Mouse (Mus musculus) G1E (cell line): ENCODE measurements around the gene Kcnip3. TPM values are rescaled to one million over a fixed set of nuclear protein-coding genes. Genes with fewer than 3 reads are reported as not detected.

Experiments
- ATAC-seq: 2 replicates; pipeline ENCODE4 v1.8.0; 2016; ENCODE audit warnings: mild to moderate bottlenecking; ENCODE audit not compliant: insufficient number of reproducible peaks, poor library complexity, low FRiP score, severe bottlenecking; ENCODE audit errors: extremely low read depth
- DNase-seq: peaks from one replicate; pipeline ENCODE4 v3.0.0; 2012; ENCODE audit warnings: low spot score
- H3K27me3 ChIP-seq: 2 replicates; pipeline ENCODE4 v1.6.1; 2012; ENCODE audit warnings: mild to moderate bottlenecking, low read length, inconsistent platforms; ENCODE audit not compliant: insufficient read depth
- H3K36me3 ChIP-seq: replicated peaks from 2 replicates; pipeline ENCODE3; 2012; ENCODE audit warnings: mild to moderate bottlenecking, inconsistent platforms
- H3K4me1 ChIP-seq: 2 replicates; pipeline ENCODE4 v1.6.1; 2012; ENCODE audit warnings: low read depth, low read length, inconsistent platforms, mixed read lengths; ENCODE audit not compliant: insufficient read depth
- H3K4me3 ChIP-seq: 2 replicates; pipeline ENCODE4 v1.5.1; 2012; ENCODE audit warnings: low read depth, mild to moderate bottlenecking, inconsistent platforms, low read length, moderate library complexity, mixed read lengths
- H3K9me3 ChIP-seq: replicated peaks from 2 replicates; pipeline ENCODE4 v1.6.1; 2012; ENCODE audit warnings: inconsistent platforms
- CTCF ChIP-seq: IDR thresholded peaks from 2 replicates; pipeline ENCODE4 v1.5.1; 2012; ENCODE audit warnings: low read depth, low read length, inconsistent platforms, mixed read lengths
- GATA1 ChIP-seq: IDR thresholded peaks from 2 replicates; pipeline ENCODE4 v1.6.1; 2012; ENCODE audit warnings: borderline replicate concordance, low read length, inconsistent platforms, mixed read lengths
- GATA2 ChIP-seq: IDR thresholded peaks from 2 replicates; pipeline ENCODE4 v1.6.1; 2012; ENCODE audit warnings: low read depth, low read length, inconsistent platforms, borderline replicate concordance
- POLR2AphosphoS5 ChIP-seq: IDR thresholded peaks from 2 replicates; pipeline ENCODE4 v1.6.1; 2012; ENCODE audit warnings: low read depth, low read length, inconsistent platforms; ENCODE audit not compliant: insufficient replicate concordance
- TAL1 ChIP-seq: conservative IDR thresholded peaks from 2 replicates; pipeline ENCODE4 v1.6.1; 2012; ENCODE audit warnings: low read depth, low read length, inconsistent platforms, mixed read lengths
- polyA plus RNA-seq: library from polyadenylated mRNA; stranded (reverse); fragments of >175 nt; gene quantifications from 2 replicates; pipeline ENCODE4 v1.2.3, GENCODE M21; 2012
- total RNA-seq, 2 experiments: library from RNA; stranded (forward) in 1 of 2; stranded (reverse) in 1 of 2; fragments of 200-1000 nt in 1 of 2; fragments of >200 nt in 1 of 2; fragmentation: Nextera tagmentation in 1 of 2; gene quantifications; 2 replicates each; pipeline ENCODE4 v1.2.3; 2014 to 2017

Kcnip3 gene
- total RNA-seq (2014; fragmentation: Nextera tagmentation) (not detected in 2 replicates), total RNA-seq (2017) (0.05 TPM in 1 of 2 replicates, not detected in the other), polyA plus RNA-seq (0.02 TPM in 1 of 2 replicates, not detected in the other)

- H3K9me3 ChIP-seq, result no peaks in the 10 kb centered on the region
- peaks cover 19% of the 10 kb centered on the region for H3K27me3 ChIP-seq
- H3K36me3 ChIP-seq, result no peaks in the 10 kb centered on the region
- ATAC-seq (no peak), DNase-seq (no peak)
- no peaks in the 10 kb centered on the region for H3K4me1 ChIP-seq
- no peak within 1 kb of the TSS for H3K4me3 ChIP-seq
- TF ChIP-seq POLR2AphosphoS5 (no peak), GATA1 (no peak), TAL1 (no peak), GATA2 (no peak), CTCF (no peak)
These were observed at the start of gene Kcnip3 for GRCm38 (mm10) chr2:127522006-127522441. TSS of gene Kcnip3 (minus strand) at chr2:127522094.

DNA sequence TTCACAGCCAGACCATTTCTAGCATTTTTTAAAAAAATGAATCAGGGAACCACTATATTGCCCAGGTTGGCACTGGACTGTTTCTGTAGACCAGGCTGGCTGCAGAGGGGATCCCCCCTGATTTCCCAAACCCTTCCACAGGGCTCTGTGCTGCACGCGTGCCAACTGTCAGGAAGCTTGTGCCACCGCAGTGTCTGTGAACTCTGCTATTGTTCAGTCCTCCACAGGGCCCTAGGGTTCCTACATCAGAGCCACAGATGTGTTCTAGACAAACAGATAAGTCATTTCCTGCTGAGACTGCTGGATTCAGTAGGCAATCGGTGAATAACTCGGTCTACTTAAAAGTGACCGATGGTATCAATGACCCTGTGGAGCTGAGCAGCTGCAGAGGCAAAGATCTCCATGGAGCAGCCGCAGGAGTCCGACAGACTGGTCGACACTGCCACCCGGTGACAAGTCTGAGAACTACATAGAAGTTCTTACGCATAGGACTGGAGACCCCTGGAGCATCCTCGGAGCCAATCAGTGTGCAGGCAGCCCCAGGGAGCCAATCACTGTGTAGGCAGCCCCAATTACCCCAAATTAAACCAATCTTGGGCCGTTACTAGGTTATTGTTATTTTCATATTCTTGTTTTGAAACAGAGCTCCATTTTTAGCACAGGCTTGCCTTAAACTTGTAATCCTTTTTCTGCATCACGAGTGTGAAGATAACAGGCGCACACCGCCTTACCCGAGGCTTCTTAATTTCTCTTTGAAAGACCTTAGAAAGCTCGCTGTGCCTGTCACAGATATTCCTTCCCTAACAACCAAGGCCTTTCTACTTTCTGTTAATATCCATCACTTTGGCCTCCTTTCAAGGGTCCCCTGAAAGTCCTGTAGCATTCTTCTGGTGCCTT is 37.4 kb upstream of the Kcnip3 start:
- DNase-seq (peak; percentile 45), ATAC-seq (peak; percentile 63; the same call in 1 of the 2 replicates)
- H3K36me3 ChIP-seq, result no peaks in the 10 kb centered on the region
- peaks cover 4% of the 10 kb centered on the region for H3K27me3 ChIP-seq
- no peaks in the 10 kb centered on the region for H3K9me3 ChIP-seq
- no peaks in the 10 kb centered on the region for H3K4me1 ChIP-seq
- H3K4me3 ChIP-seq, result no peak overlapping the region
- 0 out of 2 replicates have a peak, but pooled peaks have one; percentile 24 for TF ChIP-seq CTCF
- TF ChIP-seq POLR2AphosphoS5, result no peak

GRCm38 (mm10) chr2:127551078-127551477 is 29.2 kb upstream of the Kcnip3 start:
- Histone ChIP-seq H3K9me3 (no peaks in the 10 kb centered on the region), H3K27me3 (no peaks in the 10 kb centered on the region; the same call in 1 of the 2 replicates), H3K36me3 (no peaks in the 10 kb centered on the region), H3K4me3 (no peak overlapping the region), H3K4me1 (no peaks in the 10 kb centered on the region)
- ATAC-seq, result no peak
- TF ChIP-seq CTCF (no peak), POLR2AphosphoS5 (no peak), TAL1 (no peak), GATA2 (no peak), GATA1 (no peak)
- DNase-seq, result no peak

DNA sequence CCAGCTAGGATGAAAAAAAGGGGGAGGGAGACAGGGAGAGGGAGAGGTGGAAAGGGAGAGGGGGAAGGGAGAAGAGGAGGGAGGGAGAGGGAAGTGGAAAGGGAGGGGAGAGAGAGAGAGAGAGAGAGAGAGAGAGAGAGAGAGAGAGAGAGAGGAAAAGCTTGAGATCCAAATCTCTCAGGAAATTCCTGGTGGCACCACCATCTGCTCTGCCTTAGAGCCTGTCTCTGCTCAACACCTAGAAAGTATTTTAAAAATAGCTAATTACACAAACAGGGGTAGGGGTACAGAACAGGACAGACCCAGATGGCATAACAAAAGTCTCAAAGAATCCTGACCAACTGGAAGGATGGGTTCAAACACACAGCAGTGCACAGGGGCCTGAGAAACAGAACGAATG is 28.6 kb upstream of the Kcnip3 start:
- DNase-seq (no peak), ATAC-seq (no peak)
- Histone ChIP-seq H3K36me3 (no peaks in the 10 kb centered on the region), H3K27me3 (no peaks in the 10 kb centered on the region; the same call in none of the 2 replicates), H3K4me1 (no peaks in the 10 kb centered on the region), H3K9me3 (no peaks in the 10 kb centered on the region), H3K4me3 (no peak overlapping the region)
- no peak for TF ChIP-seq GATA1
- no peak for TF ChIP-seq CTCF
- no peak for TF ChIP-seq TAL1
- no peak for TF ChIP-seq GATA2
- no peak for TF ChIP-seq POLR2AphosphoS5

DNA sequence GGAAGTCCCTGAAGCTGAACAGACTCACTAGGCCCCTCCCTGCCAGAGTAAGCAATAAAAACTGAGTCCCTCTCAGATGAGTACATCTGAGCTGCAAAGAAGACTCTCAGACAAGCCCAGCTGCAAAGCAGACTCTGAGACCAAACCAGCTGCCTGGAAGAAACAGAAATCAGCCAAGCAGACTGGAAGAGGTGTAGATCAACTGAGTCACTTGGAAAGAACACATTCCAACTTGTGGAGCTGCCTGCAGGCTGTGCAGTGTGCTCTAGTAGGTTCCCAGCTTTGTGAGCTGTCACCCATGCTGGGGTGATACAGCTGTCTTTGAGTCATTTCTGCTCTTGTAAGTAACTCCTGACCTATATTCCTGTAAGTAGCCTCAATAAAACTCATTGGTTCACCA is 27.8 kb upstream of the Kcnip3 start:
- no peaks in the 10 kb centered on the region; the same call in none of the 2 replicates for H3K27me3 ChIP-seq

DNA sequence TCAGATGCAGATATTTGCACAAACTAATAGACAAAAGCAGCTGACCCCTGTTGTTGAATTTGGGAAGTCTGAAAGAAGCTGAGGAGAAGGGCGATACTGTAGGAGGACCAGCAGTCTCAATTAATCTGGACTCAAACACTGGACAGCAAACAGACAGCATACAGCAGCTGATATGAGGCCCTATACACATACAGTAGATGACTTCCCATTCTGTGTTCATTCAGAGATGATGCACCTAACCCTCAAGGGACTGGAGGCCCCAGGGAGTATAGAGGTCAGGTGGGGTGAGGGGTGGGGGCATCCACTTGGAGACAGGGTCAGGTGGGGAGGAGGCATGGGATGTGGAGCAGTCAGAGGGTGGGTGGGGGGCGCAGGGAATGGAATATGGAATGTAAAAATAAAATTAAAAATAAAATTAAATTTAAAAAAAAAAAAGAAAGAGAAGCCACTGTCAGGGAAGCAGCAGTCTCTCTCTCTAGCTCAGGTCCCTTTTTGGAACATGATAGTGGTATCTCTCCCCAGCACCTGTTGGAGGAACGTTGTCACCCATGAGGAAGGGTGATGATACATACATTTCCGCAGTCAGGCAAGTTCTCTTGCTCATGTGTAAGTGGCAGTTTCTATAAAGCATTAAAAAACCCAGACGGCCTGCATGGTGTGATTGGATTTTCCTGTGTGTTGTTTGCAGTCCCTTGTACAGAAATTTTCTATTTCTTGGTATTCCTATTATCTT is 26.6 kb upstream of the Kcnip3 start:
- DNase-seq (no peak), ATAC-seq (no peak)
- H3K4me1 ChIP-seq, result no peaks in the 10 kb centered on the region
- no peaks in the 10 kb centered on the region for H3K36me3 ChIP-seq
- TF ChIP-seq GATA2, result no peak
- TF ChIP-seq TAL1, result no peak
- no peak for TF ChIP-seq POLR2AphosphoS5
- H3K9me3 ChIP-seq, result no peaks in the 10 kb centered on the region
- no peaks in the 10 kb centered on the region; the same call in none of the 2 replicates for H3K27me3 ChIP-seq
- H3K4me3 ChIP-seq, result no peak overlapping the region

More for the DNA sequence above, 27.8 kb upstream of the Kcnip3 start:
- Histone ChIP-seq H3K9me3 (no peaks in the 10 kb centered on the region), H3K36me3 (no peaks in the 10 kb centered on the region), H3K4me1 (no peaks in the 10 kb centered on the region), H3K4me3 (no peak overlapping the region)
- DNase-seq (no peak), ATAC-seq (no peak)
- TF ChIP-seq GATA2, result no peak
- TF ChIP-seq GATA1, result no peak
- TF ChIP-seq CTCF, result no peak
- no peak for TF ChIP-seq POLR2AphosphoS5
- TF ChIP-seq TAL1, result no peak
